Mouse (Mus musculus) kidney, adult 2 months (tissue): ENCODE results near the gene Cldn9.

ENCODE experiments used
- CTCF ChIP-seq: fragments of 200-500 bp; conservative IDR thresholded peaks from 2 replicates; pipeline ENCODE4 v1.5.1; 2011; ENCODE audit warnings: low read depth, mild to moderate bottlenecking, control low read depth, low read length, moderate library complexity, mixed read lengths; ENCODE audit not compliant: insufficient read depth, insufficient read length
- POLR2A ChIP-seq: fragments of 200-500 bp; IDR thresholded peaks from one replicate; pipeline ENCODE4 v1.6.1; 2011; ENCODE audit warnings: low read depth, low read length, control low read depth

- TF ChIP-seq CTCF (no peak), POLR2A (peak; percentile 95)
Observed at GRCm38 (mm10) chr17:23677236-23677679, 6.6 kb downstream of the Cldn9 start, which contains the start of gene Tnfrsf12a.
